Mouse (Mus musculus): ENCODE data around the gene Lhcgr.
"Not testable (repeated sequence)": the region's sequence is repeated elsewhere in the genome, so short reads cannot be mapped to it uniquely, and the experiment has no call there.

Gene Lhcgr

DNA sequence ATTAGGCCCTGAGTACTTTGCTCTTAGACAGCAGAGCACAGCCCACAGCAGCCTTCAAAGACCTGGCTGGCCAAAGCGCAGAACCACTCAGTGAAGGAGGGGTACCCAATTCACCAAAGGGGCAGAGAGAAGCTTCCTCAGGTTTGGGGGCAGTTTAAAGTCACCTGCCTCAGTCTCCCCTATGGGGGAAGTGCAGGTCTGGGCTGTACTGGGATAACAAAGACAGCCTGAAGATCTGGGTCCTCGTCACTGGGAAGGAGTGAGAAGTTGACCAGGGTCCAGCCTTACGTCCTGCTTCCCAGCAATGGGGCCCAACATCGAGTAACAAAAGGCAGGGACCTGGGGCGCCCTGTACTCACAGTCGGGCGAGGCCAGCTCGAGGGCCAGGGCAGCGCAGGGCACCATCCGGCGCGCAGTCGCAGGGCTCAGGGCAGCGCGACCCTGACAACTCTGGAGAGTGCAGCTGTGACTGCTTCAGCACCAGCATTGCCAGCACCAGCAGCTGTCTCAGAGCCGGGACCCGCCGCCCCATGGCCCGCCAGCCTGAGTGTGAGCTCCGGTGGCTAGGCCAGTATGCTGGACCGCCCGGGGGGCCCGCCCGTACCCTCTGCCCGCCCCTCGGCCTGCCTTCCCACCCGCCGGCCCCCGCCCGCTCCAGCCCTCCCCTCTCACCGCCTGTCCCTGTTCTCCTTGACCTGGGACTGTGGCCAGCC, at the start of gene Lhcgr:
Gene Lhcgr, minus strand, starts transcription at position 551 of the 713 bp plus-strand sequence.
- no peak for DNase-seq (ENCODE audit: low spot score in 2 of 2)

- DNase-seq (ENCODE audit: low spot score in 2 of 2), result no peak
These were observed 25.8 kb upstream of the Lhcgr start for GRCm38 (mm10) chr17:88817601-88818000.

DNA sequence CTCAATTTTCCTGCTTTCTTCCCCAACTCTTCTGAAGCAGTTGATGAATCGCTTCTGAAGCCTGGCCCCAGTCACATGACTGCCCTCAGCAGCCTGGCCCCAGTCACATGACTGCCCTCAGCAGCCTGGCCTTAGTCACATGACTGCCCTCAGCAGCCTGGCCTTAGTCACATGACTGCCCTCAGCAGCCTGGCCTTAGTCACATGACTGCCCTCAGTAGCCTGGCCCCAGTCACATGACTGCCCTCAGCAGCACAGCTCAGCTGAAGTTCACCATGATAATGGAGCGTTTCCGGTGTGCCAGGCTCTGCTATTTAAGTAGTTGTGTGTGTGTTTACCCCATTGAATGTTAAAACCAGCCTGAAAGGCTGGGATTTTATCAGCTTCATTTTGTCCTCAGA, 21.2 kb upstream of the Lhcgr start:
- DNase-seq (ENCODE audit: low spot score in 2 of 2), result not testable (repeated sequence)

GRCm38 (mm10) chr17:88810807-88811206, 19.0 kb upstream of the Lhcgr start:
- DNase-seq (ENCODE audit: low spot score in 2 of 2), result no peak

- no peak for DNase-seq (ENCODE audit: low spot score in 2 of 2)
These were observed 14.6 kb upstream of the Lhcgr start for GRCm38 (mm10) chr17:88806421-88806820.

DNA sequence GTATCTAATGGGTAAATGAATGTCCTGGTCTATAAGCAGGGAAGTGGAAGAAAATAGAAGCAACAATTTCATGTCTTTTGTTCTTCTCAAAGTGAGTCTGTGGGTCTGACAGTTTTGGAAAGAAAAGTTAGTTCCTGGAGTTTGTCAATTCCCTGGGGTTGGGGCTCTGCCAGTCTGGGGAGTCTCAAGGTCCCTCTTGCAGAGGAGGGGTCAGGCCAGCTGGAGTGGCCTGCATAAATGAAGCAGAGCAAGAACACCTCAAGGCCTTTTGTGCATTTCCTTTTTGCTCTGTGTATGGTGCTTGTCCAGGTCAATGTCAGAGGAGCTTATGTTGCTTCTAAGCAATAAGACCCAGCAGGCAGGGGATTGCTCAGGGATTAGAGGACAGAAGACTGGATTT, 11.7 kb upstream of the Lhcgr start:
- no peak for DNase-seq (ENCODE audit: low spot score in 2 of 2)

DNA sequence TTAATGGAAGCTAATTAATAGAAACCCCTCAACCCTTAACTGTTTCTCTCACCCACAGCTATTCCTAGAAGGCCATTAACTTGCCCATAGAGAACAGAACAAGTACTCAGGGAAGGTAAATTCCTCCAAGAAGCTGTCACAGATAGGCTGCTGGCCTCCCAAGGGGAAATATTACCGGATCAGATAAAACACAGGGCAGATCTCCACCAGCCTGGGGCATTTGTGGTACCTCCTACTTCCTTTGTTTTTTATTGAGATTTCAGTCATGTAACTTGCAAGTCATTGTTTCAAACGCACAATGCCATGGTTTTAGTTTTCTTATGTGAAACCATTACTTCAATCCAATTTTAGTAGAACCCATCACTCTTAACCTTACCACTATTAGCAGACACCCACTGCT, 1.1 kb downstream of the Lhcgr start:
- no peak for DNase-seq (ENCODE audit: low spot score in 2 of 2)

DNA sequence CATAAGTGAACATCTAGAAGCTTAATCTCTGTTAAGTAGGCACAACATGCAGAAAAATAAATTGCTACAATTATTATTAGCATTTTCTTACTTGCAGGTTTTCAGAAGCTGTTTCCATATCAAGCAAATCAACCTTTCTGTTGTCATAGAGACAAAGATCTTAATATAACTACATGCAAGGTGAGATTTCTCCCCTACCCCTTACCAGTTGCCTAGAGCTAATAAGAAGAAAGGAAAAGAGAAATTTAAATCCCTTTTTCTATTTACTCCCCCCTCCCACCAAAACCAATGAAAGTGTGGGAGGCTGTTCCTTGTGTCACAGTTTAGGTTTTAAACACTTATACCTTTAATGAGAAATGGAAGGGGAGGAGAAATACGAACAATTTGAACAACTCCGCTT, 3.4 kb downstream of the Lhcgr start:
- DNase-seq (ENCODE audit: low spot score in 2 of 2), result no peak

DNA sequence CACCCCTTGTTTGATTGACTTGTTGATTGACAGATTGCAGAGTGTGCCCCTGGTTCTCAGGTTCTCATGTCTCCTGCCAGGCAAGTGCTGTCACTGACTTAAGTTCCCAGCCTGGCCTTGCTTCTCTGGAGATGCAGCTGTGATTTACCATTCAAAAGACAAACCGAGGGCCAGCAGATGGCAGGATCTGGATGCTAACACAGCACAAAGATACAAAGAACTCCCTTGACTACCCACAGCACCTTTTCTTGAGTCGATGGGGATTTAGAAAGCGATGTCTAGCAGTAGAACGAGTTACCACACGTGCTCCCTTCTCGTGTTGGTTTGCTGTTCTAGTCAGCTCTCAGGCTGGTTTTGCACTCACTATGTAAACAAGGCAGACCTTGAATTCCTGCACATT, 4.9 kb downstream of the Lhcgr start:
- DNase-seq (ENCODE audit: low spot score in 2 of 2), result no peak

DNA sequence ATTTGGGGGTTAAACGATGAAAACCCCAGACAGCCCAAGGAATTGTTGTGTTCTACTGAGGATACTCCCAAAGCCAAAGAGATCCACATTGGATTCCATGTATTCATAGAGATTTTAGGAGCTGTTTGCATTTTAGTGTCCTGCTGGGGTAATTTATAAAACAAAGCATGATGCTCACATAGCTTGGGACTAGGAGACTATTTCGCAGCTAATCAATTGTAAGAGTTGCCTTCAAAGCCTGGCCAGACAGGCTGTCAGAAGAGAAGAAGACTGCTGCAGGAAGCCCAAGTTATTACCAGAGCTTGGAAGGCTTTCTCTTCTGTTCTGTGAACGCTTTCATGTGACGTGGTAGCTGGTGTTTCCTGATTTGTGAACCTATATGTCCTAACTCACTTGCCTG, 5.4 kb downstream of the Lhcgr start:
- no peak for DNase-seq (ENCODE audit: low spot score in 2 of 2)

GRCm38 (mm10) chr17:88779148-88779547, 12.6 kb downstream of the Lhcgr start:
- no peak for DNase-seq (ENCODE audit: low spot score in 2 of 2)

- DNase-seq (ENCODE audit: low spot score in 2 of 2), result no peak
These were observed 17.7 kb downstream of the Lhcgr start for GRCm38 (mm10) chr17:88774103-88774526.

DNA sequence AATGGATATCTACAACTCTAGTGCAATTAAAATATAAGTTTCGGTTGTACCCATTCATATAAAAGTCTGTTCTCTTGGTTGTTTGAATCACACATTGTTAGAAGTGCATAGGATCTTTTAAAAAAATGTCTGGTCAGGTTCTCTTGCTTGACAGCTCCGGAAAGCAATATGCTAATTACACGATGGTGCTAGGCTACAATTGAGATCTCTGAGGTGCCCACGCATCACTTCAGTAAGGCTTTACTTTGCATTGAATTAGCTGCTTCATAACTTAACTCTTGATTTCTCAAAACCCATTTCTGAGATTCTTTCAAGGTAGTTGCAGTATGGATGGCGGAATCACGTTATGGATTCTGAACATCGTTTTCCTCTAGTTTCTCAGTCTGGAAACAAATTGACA, 21.7 kb downstream of the Lhcgr start:
- DNase-seq (ENCODE audit: low spot score in 2 of 2), result no peak

- no peak for DNase-seq (ENCODE audit: low spot score in 2 of 2)
These were observed 22.4 kb downstream of the Lhcgr start for GRCm38 (mm10) chr17:88769283-88769859.

DNA sequence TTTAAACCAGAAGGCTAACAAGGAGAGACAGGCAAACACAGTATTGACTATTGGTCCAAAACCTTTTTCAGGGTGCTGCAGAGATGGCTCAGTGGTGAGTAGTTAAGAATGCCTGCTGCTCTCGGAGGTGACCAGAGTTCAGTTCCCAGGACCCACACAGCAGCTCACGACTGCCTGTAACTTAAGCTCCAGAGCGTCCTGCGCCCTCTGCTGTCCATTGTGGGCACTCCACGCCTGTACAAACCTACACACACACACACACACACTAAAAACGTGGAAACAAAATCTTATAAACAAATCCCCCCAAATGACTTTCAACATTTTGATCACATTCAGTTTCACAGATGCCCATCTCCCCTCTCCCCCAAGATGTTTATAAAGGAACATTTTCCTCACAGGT, 24.9 kb downstream of the Lhcgr start:
- no peak for DNase-seq (ENCODE audit: low spot score in 2 of 2)

- DNase-seq (ENCODE audit: low spot score in 2 of 2), result no peak
These were observed 27.7 kb downstream of the Lhcgr start for GRCm38 (mm10) chr17:88764136-88764485.

DNA sequence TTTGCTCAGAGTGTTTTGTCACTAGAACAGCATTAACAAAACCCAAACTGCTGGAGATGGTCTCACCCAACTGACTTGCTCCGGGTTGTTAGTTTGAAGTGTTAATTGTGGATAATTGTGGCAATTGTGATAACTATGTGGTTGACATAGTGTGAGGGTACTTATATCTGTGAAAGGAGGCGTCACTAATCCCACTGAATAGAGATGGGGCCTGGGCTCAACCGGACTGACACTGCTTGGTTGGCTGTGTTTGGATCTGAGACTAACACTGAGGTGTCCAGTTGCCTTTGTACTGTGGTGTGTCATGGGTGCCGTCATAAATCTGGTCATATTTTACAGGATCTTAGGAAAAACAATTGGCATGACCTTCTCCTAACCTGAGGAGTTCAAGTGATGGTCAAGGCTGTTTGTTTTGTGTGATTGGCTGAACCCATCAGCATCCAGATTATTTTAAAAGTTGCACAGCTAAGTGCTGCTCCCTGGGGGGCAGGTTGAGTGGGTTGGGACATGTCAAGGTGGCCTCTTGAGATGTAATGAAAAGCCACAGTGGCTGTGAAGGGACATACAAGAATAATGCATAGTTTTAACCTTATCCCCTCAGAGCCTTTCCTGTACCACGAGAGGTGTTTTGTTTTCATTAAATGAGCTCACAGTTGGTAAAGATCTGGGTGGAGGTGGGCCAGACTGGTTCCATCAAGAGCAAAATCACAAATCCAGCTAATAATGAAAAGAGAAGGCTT, 28.2 kb downstream of the Lhcgr start:
- no peak for DNase-seq (ENCODE audit: low spot score in 2 of 2)

GRCm38 (mm10) chr17:88758003-88758437, 33.8 kb downstream of the Lhcgr start:
- no peak for DNase-seq (ENCODE audit: low spot score in 2 of 2)

GRCm38 (mm10) chr17:88755776-88756175, 36.0 kb downstream of the Lhcgr start:
- no peak for DNase-seq (ENCODE audit: low spot score in 2 of 2)

GRCm38 (mm10) chr17:88753472-88753857, 38.3 kb downstream of the Lhcgr start:
- DNase-seq (ENCODE audit: low spot score in 2 of 2), result no peak

DNA sequence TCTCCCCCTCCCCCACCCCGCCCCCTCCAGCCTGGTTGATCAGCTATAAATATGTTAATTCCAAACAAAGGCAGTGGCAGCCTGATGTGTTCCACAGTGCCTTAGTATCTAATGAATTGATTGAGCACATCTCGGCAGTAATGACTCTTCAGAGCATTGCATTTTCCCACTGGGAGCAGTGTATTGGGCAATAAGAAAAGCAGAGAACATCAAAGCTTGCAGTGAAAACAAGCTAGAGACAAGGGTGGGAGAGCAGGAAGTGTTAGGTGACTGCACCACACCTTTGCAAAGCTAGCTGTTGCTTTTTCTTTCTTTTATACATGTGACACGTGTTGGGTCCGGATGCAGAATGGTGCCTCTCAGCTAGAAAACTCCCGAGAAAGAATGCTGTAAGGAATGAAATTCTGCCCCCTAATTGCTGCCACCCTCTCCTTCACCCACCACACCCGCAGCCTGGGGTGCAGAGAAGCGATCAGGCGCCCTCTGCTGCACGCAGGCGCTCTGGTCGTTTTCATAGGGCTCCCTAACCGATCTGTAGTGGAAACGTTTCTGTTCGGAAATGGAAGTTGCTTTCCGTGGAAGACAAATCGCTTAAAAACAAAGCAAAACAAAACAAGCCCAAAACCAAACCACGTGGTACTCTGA, 38.8 kb downstream of the Lhcgr start:
- DNase-seq (ENCODE audit: low spot score in 2 of 2), result peak in 1 of 2 experiments; percentile 10

GRCm38 (mm10) chr17:88749646-88750045, 42.1 kb downstream of the Lhcgr start:
- DNase-seq (ENCODE audit: low spot score in 2 of 2), result no peak
